Mouse (Mus musculus) frontal cortex, postnatal 14 days (tissue): ENCODE results near the gene Olfr1204.

ENCODE experiments used
- DNase-seq, 2 experiments: peaks; one replicate each; pipeline ENCODE4 v3.0.0; 2022; ENCODE audit warnings: low spot score in 2 of 2

The Olfr1204 gene

DNA sequence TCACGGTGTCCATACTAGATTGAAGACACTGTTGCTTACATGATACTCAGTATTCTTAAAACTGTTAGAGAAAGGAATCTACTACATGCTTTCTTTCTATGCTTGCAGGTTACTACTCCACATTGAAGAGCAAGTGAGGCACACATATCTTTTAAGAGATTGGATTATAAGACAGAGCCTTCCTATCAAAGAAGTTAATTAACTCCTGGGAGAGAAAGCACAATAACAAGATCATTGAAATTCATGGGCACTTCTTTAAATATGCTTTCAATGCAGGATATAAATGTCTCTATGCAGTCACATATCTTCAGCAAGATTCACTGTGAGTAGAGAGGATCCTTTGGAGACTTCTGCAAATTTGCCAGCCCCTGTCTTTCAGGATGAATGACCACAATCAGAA lies at the start of gene Olfr1204:
TSS of gene Olfr1204 (plus strand) at position 301 of the 400 bp plus-strand sequence.
- DNase-seq: no peak

DNA sequence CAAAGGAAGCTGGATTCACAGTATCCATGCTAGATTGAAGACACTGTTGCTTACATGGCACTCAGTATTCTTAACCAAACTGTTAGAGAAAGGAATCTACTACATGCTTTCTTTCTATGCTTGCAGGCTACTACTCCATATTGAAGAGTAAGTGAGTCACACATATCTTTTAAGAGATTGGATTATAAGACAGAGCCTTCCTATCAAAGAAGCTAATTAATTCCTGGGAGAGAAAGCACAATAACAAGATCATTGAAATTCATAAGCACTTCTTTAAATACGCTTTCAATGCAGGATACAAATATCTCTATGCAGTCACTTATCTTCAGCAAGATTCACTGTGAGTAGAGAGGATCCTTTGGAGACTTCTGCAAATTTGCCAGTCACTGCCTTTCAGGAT lies 34.9 kb upstream of the Olfr1204 start, which contains the start of gene Olfr1202:
TSS of gene Olfr1202 (plus strand) at position 301 of the 400 bp plus-strand sequence.
- DNase-seq: no peak

DNA sequence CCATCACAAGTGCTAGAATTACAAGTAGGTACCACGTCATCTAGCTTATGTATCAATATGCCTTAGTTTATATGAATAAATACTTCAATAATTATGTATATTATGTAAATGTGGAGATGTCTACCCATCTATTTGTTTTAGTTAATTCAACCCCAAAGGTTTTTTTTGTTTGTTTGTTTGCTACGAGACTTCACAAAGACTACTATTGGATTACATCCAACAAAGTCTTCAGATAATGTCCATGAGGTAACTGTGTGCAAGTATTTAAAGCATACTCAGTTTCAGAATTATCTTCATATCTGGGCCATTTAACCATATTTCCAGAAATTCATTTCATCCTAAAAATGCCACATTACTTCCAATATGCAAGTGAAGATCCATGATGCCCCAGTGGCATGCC lies 19.7 kb upstream of the Olfr1204 start, which contains the start of gene Olfr1205:
TSS of gene Olfr1205 (plus strand) at position 301 of the 400 bp plus-strand sequence.
- DNase-seq: no peak

DNA sequence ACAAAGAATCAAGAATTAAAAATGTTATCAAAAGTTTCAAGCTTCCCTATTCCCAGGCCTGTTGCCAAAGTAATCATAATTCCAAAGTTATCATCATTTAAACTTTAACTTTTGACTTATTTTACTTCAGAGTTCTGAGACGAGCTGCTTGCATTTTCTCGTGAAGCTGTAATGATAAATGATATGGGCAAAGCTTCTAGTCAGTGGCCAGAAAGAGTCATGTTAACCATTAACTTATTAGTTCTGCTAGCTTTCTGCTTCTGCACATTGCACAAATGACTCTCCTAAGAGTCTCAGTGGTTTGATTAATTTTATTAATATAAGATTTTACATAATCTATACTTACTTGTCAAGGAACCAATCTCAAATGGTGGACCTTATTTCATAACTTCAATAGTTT lies 10.6 kb upstream of the Olfr1204 start:
- DNase-seq: no peak

DNA sequence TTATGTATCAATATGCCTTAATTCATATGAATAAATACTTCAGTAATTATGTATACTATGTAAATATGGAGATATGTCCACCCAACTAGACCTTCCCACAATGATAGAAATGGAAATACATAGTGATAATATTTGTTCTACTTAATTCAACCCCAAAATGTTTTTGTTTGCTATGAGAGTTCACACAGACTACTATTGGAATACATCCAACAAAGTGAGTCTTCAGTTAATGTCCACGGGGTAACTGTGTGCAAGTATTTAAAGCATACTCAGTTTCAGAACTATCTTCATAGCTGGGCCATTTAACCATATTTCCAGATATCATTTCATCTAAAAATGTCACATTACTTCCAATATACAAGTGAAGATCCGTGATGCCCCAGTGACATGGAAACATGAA lies 13.8 kb downstream of the Olfr1204 start, which contains the start of gene Olfr1206:
TSS of gene Olfr1206 (plus strand) at position 301 of the 400 bp plus-strand sequence.
- DNase-seq: no peak

DNA sequence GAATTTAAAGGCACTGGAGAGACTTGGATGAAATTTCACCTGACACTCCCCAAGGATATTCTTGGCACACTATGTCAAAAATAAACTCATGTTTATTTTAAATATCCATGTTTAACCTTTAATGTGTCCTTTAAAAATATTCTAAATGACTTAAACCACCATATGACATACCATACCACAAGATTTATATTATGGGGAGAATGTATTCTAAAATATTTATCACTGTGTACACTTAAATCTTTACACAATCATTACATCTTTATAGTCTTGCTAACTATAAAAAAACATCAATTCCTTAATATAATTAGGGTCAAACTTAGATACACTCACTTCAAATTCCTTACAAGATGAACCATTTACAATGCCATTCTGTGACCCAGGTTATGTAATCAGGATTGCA lies 53.1 kb downstream of the Olfr1204 start, which contains the start of gene Olfr1208:
TSS of gene Olfr1208 (minus strand) at position 101 of the 400 bp plus-strand sequence.
- DNase-seq: no peak
